Mouse (Mus musculus) neural tube, embryonic 12.5 days (tissue): ENCODE data around the gene Vtcn1. TPM values are rescaled to one million over a fixed set of nuclear protein-coding genes. Genes with fewer than 3 reads are reported as not detected.

ENCODE experiments used
- ATAC-seq: fragments of 200-750 bp; cut with Nextera tagmentation; 2 replicates; pipeline ENCODE4 v1.8.0; 2017; ENCODE audit warnings: low read depth, mild to moderate bottlenecking, moderate TSS enrichment, moderate library complexity; ENCODE audit not compliant: low FRiP score
- H3K27ac ChIP-seq: fragments of 300-500 bp; sonication (generic); 2 replicates; pipeline ENCODE4 v1.5.1; 2016
- H3K27me3 ChIP-seq: fragments of 300-500 bp; sonication (generic); replicated peaks from 2 replicates; pipeline ENCODE4 v1.6.1; 2016; ENCODE audit warnings: mild to moderate bottlenecking
- H3K36me3 ChIP-seq: fragments of 300-500 bp; sonication (generic); 2 replicates; pipeline ENCODE4 v1.6.1; 2016; ENCODE audit warnings: mild to moderate bottlenecking
- H3K4me1 ChIP-seq: fragments of 300-500 bp; sonication (generic); 2 replicates; pipeline ENCODE4 v1.6.1; 2016
- H3K4me2 ChIP-seq: fragments of 300-500 bp; sonication (generic); replicated peaks from 2 replicates; pipeline ENCODE4 v1.6.1; 2016; ENCODE audit warnings: mild to moderate bottlenecking
- H3K4me3 ChIP-seq: fragments of 300-500 bp; sonication (generic); 2 replicates; pipeline ENCODE4 v1.5.1; 2016
- H3K9ac ChIP-seq: fragments of 300-500 bp; sonication (generic); 2 replicates; pipeline ENCODE4 v1.6.1; 2016; ENCODE audit warnings: mild to moderate bottlenecking
- H3K9me3 ChIP-seq: fragments of 300-500 bp; sonication (generic); 2 replicates; pipeline ENCODE4 v1.6.1; 2016; ENCODE audit warnings: mild to moderate bottlenecking
- WGBS: fragments of 180-500 bp; shearing (Covaris S2); methylation state at CpG from one replicate; pipeline ENCODE4 v1.1.7; 2016; 5-methylcytosine and 5-hydroxymethylcytosine counted together
- polyA plus RNA-seq: library from polyadenylated mRNA; unstranded; fragments of >200 nt; fragmentation: Nextera tagmentation; extraction: Ambion mirVana; gene quantifications from 2 replicates; pipeline ENCODE4 v1.2.1, GENCODE M21; 2016

Vtcn1 gene
- polyA plus RNA-seq, 1 experiment from 2014 or later = not detected

GRCm38 (mm10) chr3:100932077-100932944, 107.1 kb downstream of the Vtcn1 start:
- Histone ChIP-seq H3K36me3 (peaks cover 57% of the 10 kb centered on the region), H3K9ac (no peak overlapping the region), H3K4me3 (no peak overlapping the region), H3K4me2 (no peak overlapping the region), H3K27me3 (no peaks in the 10 kb centered on the region), H3K27ac (no peak overlapping the region), H3K4me1 (0 out of 2 replicates have a peak, but pooled peaks cover under 1% of the 10 kb centered on the region), H3K9me3 (no peaks in the 10 kb centered on the region)
- ATAC-seq = no peak
- 71% methylated on average over 11 of the region's 11 CpGs for WGBS

GRCm38 (mm10) chr3:100935521-100935920, 110.3 kb downstream of the Vtcn1 start:
- Histone ChIP-seq H3K4me2 (no peak overlapping the region), H3K4me1 (no peaks in the 10 kb centered on the region), H3K27ac (no peak overlapping the region), H3K36me3 (peaks cover 62% of the 10 kb centered on the region), H3K4me3 (no peak overlapping the region), H3K27me3 (no peaks in the 10 kb centered on the region), H3K9me3 (no peaks in the 10 kb centered on the region), H3K9ac (no peak overlapping the region)
- WGBS = 62% methylated on average over 6 of the region's 6 CpGs
- no peak for ATAC-seq

GRCm38 (mm10) chr3:100936201-100936600, 110.9 kb downstream of the Vtcn1 start:
- Histone ChIP-seq H3K4me3 (no peak overlapping the region), H3K9me3 (no peaks in the 10 kb centered on the region), H3K4me2 (no peak overlapping the region), H3K27me3 (no peaks in the 10 kb centered on the region), H3K4me1 (no peaks in the 10 kb centered on the region), H3K27ac (no peak overlapping the region), H3K36me3 (peaks cover 67% of the 10 kb centered on the region), H3K9ac (no peak overlapping the region)
- WGBS = 97% methylated on average over 6 of the region's 6 CpGs
- no peak for ATAC-seq

GRCm38 (mm10) chr3:100938211-100938610, 113.0 kb downstream of the Vtcn1 start:
- Histone ChIP-seq H3K36me3 (peaks cover 64% of the 10 kb centered on the region), H3K9me3 (no peaks in the 10 kb centered on the region), H3K9ac (no peak overlapping the region), H3K4me1 (no peaks in the 10 kb centered on the region), H3K4me2 (no peak overlapping the region), H3K27me3 (no peaks in the 10 kb centered on the region), H3K4me3 (no peak overlapping the region), H3K27ac (no peak overlapping the region)
- WGBS = 93% methylated on average over 4 of the region's 4 CpGs
- ATAC-seq = no peak

- H3K27ac ChIP-seq = no peak overlapping the region
- no peak overlapping the region for H3K9ac ChIP-seq
- H3K4me1 ChIP-seq = no peaks in the 10 kb centered on the region
- WGBS = 94% methylated on average over 4 of the region's 4 CpGs
- no peak overlapping the region for H3K4me2 ChIP-seq
- no peaks in the 10 kb centered on the region for H3K27me3 ChIP-seq
- H3K36me3 ChIP-seq = peaks cover 70% of the 10 kb centered on the region
- H3K9me3 ChIP-seq = no peaks in the 10 kb centered on the region
- no peak for ATAC-seq
- no peak overlapping the region for H3K4me3 ChIP-seq
These were observed 115.3 kb downstream of the Vtcn1 start for GRCm38 (mm10) chr3:100940496-100941037.

Other genes starting within 250 kb of the Vtcn1 start
- 58.0 and 76.6 TPM in 2 replicates for gene Man1a2, start 140.0 kb upstream of the Vtcn1 start, polyA plus RNA-seq
- 6.4 and 8.6 TPM in 2 replicates for gene Trim45, start 96.7 kb downstream of the Vtcn1 start, polyA plus RNA-seq
- 14.9 and 15.4 TPM in 2 replicates for gene Ttf2, start 144.2 kb downstream of the Vtcn1 start, polyA plus RNA-seq
- gene Cd101, start 204.1 kb downstream of the Vtcn1 start, polyA plus RNA-seq = 0.05 and 0.06 TPM in 2 replicates